Mouse (Mus musculus) MEL (cell line): ENCODE measurements around the gene Chid1. TPM values are rescaled to one million over a fixed set of nuclear protein-coding genes. Genes with fewer than 3 reads are reported as not detected.

Source experiments
- DNase-seq: peaks from one replicate; pipeline ENCODE4 v3.0.0; 2011; ENCODE audit warnings: low read depth, low spot score
- H3K27ac ChIP-seq: 2 replicates; pipeline ENCODE4 v1.5.1; 2012; ENCODE audit warnings: low read depth, mild to moderate bottlenecking, control low read depth, low read length, moderate library complexity; ENCODE audit not compliant: control insufficient read depth
- H3K27me3 ChIP-seq, 2 experiments: fragments of 150-350 bp in 1 of 2; sonication (generic) in 1 of 2; 2 replicates each; pipeline ENCODE4 v1.6.1; 2012; ENCODE audit warnings: low read length in 2 of 2, mild to moderate bottlenecking in 2 of 2, improper control_type of control experiment in 1 of 2, moderate library complexity in 1 of 2; ENCODE audit not compliant: insufficient read depth in 2 of 2, control insufficient read depth in 1 of 2
- H3K36me3 ChIP-seq, 2 experiments: 2 replicates each; pipeline ENCODE4 v1.6.1; 2012 to 2014; ENCODE audit warnings: low read length in 2 of 2, improper control_type of control experiment in 1 of 2, inconsistent platforms in 1 of 2, mild to moderate bottlenecking in 1 of 2; ENCODE audit not compliant: insufficient read depth in 2 of 2, control insufficient read depth in 1 of 2
- H3K4me1 ChIP-seq, 2 experiments: fragments of 150-350 bp in 1 of 2; sonication (generic) in 1 of 2; 2 replicates each; pipeline ENCODE4 v1.6.1; 2012; ENCODE audit warnings: low read length in 2 of 2, improper control_type of control experiment in 1 of 2, mild to moderate bottlenecking in 1 of 2; ENCODE audit not compliant: insufficient read depth in 2 of 2, control insufficient read depth in 1 of 2
- H3K4me3 ChIP-seq, 2 experiments: fragments of 150-350 bp in 1 of 2; sonication (generic) in 1 of 2; 2 replicates each; pipeline ENCODE4 v1.5.1; 2012; ENCODE audit warnings: low read depth in 2 of 2, low read length in 2 of 2, mild to moderate bottlenecking in 2 of 2, moderate library complexity in 2 of 2, control low read depth in 1 of 2, improper control_type of control experiment in 1 of 2; ENCODE audit not compliant: control insufficient read depth in 1 of 2, insufficient read depth in 1 of 2
- H3K79me2 ChIP-seq: 2 replicates; pipeline ENCODE4 v1.6.1; 2012; ENCODE audit warnings: mild to moderate bottlenecking, low read length, moderate library complexity; ENCODE audit not compliant: control insufficient read depth, poor library complexity, insufficient read depth
- H3K9ac ChIP-seq: 2 replicates; pipeline ENCODE4 v1.6.1; 2012; ENCODE audit warnings: low read depth, mild to moderate bottlenecking, control low read depth, low read length, moderate library complexity; ENCODE audit not compliant: control insufficient read depth, poor library complexity, severe bottlenecking
- H3K9me3 ChIP-seq: fragments of 150-350 bp; sonication (generic); replicated peaks from 2 replicates; pipeline ENCODE4 v1.6.1; 2012; ENCODE audit warnings: mild to moderate bottlenecking, low read length, improper control_type of control experiment, moderate library complexity; ENCODE audit not compliant: insufficient read depth
- BHLHE40 ChIP-seq: IDR thresholded peaks from 2 replicates; pipeline ENCODE4 v1.6.1; 2012; ENCODE audit warnings: low read depth, mild to moderate bottlenecking, inconsistent platforms, low read length, improper control_type of control experiment, borderline replicate concordance
- CHD1 ChIP-seq: IDR thresholded peaks from 2 replicates; pipeline ENCODE4 v1.6.1; 2012; ENCODE audit warnings: low read depth, mild to moderate bottlenecking, inconsistent platforms, low read length, improper control_type of control experiment
- CTCF ChIP-seq, 3 experiments: IDR thresholded peaks in 2 of 3; conservative IDR thresholded peaks in 1 of 3; 2 replicates each; pipeline ENCODE4 v1.5.1; 2011 to 2012; ENCODE audit warnings: low read length in 3 of 3, low read depth in 2 of 3, mild to moderate bottlenecking in 2 of 3, improper control_type of control experiment in 1 of 3, inconsistent platforms in 1 of 3, mixed read lengths in 1 of 3, moderate library complexity in 1 of 3; ENCODE audit not compliant: control insufficient read depth in 1 of 3, insufficient read depth in 1 of 3, poor library complexity in 1 of 3, severe bottlenecking in 1 of 3
- E2F4 ChIP-seq: IDR thresholded peaks from 2 replicates; pipeline ENCODE4 v1.6.1; 2011; ENCODE audit warnings: low read depth, low read length, improper control_type of control experiment, borderline replicate concordance
- ELF1 ChIP-seq: IDR thresholded peaks from 2 replicates; pipeline ENCODE4 v1.6.1; 2014; ENCODE audit warnings: low read depth, mild to moderate bottlenecking, inconsistent platforms, low read length, improper control_type of control experiment, moderate library complexity
- EP300 ChIP-seq, 2 experiments: IDR thresholded peaks; 2 replicates each; pipeline ENCODE4 v1.6.1; 2011; ENCODE audit warnings: improper control_type of control experiment in 2 of 2, low read length in 2 of 2, low read depth in 1 of 2, mild to moderate bottlenecking in 1 of 2
- ETS1 ChIP-seq: IDR thresholded peaks from 2 replicates; pipeline ENCODE4 v1.6.1; 2012; ENCODE audit warnings: low read depth, mild to moderate bottlenecking, inconsistent platforms, low read length, improper control_type of control experiment, moderate library complexity
- GABPA ChIP-seq: IDR thresholded peaks from 2 replicates; pipeline ENCODE4 v1.6.1; 2012; ENCODE audit warnings: low read depth, mild to moderate bottlenecking, inconsistent platforms, low read length, improper control_type of control experiment, moderate library complexity
- GATA1 ChIP-seq: IDR thresholded peaks from 2 replicates; pipeline ENCODE4 v1.6.1; 2011; ENCODE audit warnings: low read depth, low read length, improper control_type of control experiment
- KAT2A ChIP-seq: conservative IDR thresholded peaks from 2 replicates; pipeline ENCODE4 v1.6.1; 2012; ENCODE audit warnings: low read depth, low read length, improper control_type of control experiment, inconsistent platforms
- MAFK ChIP-seq: IDR thresholded peaks from 2 replicates; pipeline ENCODE4 v1.6.1; 2011; ENCODE audit warnings: low read depth, mild to moderate bottlenecking, low read length, improper control_type of control experiment, borderline replicate concordance
- MAZ ChIP-seq: IDR thresholded peaks from 2 replicates; pipeline ENCODE4 v1.6.1; 2012; ENCODE audit warnings: low read depth, mild to moderate bottlenecking, inconsistent platforms, low read length, improper control_type of control experiment
- MYC ChIP-seq: IDR thresholded peaks from 2 replicates; pipeline ENCODE4 v1.6.1; 2011; ENCODE audit warnings: low read depth, mild to moderate bottlenecking, low read length, improper control_type of control experiment, moderate library complexity
- NRF1 ChIP-seq: IDR thresholded peaks from 2 replicates; pipeline ENCODE4 v1.6.1; 2014; ENCODE audit warnings: low read depth, mild to moderate bottlenecking, inconsistent platforms, low read length, improper control_type of control experiment, moderate library complexity; ENCODE audit not compliant: poor library complexity, insufficient read depth, severe bottlenecking
- POLR2A ChIP-seq, 2 experiments: IDR thresholded peaks; 2 replicates each; pipeline ENCODE4 v1.6.1; 2011 to 2012; ENCODE audit warnings: low read length in 2 of 2, mild to moderate bottlenecking in 2 of 2, control low read depth in 1 of 2, improper control_type of control experiment in 1 of 2, low read depth in 1 of 2, moderate library complexity in 1 of 2; ENCODE audit not compliant: control insufficient read depth in 1 of 2, insufficient read depth in 1 of 2, poor library complexity in 1 of 2
- POLR2AphosphoS2 ChIP-seq: IDR thresholded peaks from 2 replicates; pipeline ENCODE4 v1.6.1; 2011; ENCODE audit warnings: low read length, improper control_type of control experiment
- POLR2AphosphoS5 ChIP-seq: IDR thresholded peaks from 2 replicates; pipeline ENCODE4 v1.6.1; 2012; ENCODE audit warnings: low read depth, borderline replicate concordance, mild to moderate bottlenecking, inconsistent platforms, low read length, moderate library complexity, mixed read lengths
- RAD21 ChIP-seq: IDR thresholded peaks from 2 replicates; pipeline ENCODE4 v1.6.1; 2011; ENCODE audit warnings: mild to moderate bottlenecking, low read depth, low read length, improper control_type of control experiment
- RCOR1 ChIP-seq: IDR thresholded peaks from 2 replicates; pipeline ENCODE4 v1.6.1; 2012; ENCODE audit warnings: low read depth, mild to moderate bottlenecking, inconsistent platforms, low read length, improper control_type of control experiment
- SIN3A ChIP-seq: IDR thresholded peaks from 2 replicates; pipeline ENCODE4 v1.6.1; 2012; ENCODE audit warnings: low read length, improper control_type of control experiment, inconsistent platforms
- TAL1 ChIP-seq: IDR thresholded peaks from 2 replicates; pipeline ENCODE4 v1.6.1; 2012; ENCODE audit warnings: mild to moderate bottlenecking, inconsistent platforms, low read length, moderate library complexity, mixed read lengths
- ZC3H11A ChIP-seq: IDR thresholded peaks from 2 replicates; pipeline ENCODE4 v1.6.1; 2012; ENCODE audit warnings: low read depth, mild to moderate bottlenecking, inconsistent platforms, low read length, improper control_type of control experiment
- ZKSCAN1 ChIP-seq: IDR thresholded peaks from 2 replicates; pipeline ENCODE4 v1.6.1; 2012; ENCODE audit warnings: low read depth, mild to moderate bottlenecking, inconsistent platforms, low read length, improper control_type of control experiment, moderate library complexity
- ZMIZ1 ChIP-seq: IDR thresholded peaks from 2 replicates; pipeline ENCODE4 v1.6.1; 2012; ENCODE audit warnings: low read depth, mild to moderate bottlenecking, inconsistent platforms, low read length, improper control_type of control experiment, moderate library complexity
- ZNF384 ChIP-seq: IDR thresholded peaks from 2 replicates; pipeline ENCODE4 v1.6.1; 2012; ENCODE audit warnings: low read depth, mild to moderate bottlenecking, inconsistent platforms, low read length, improper control_type of control experiment
- polyA plus RNA-seq, 2 experiments: library from polyadenylated mRNA; stranded (reverse) in 1 of 2; unstranded in 1 of 2; fragments of >175 nt in 1 of 2; fragments of >200 nt in 1 of 2; gene quantifications; 2 replicates each; pipeline versions ENCODE4 v1.2.1 to v1.2.4; 2012; ENCODE audit warnings: low replicate concordance in 2 of 2, low read depth in 1 of 2; ENCODE audit not compliant: insufficient read length in 2 of 2, insufficient read depth in 1 of 2, missing spikeins in 1 of 2
- total RNA-seq: library from RNA; depleted of rRNA; stranded (reverse); fragments of 300-350 nt; gene quantifications from 2 replicates; pipeline ENCODE4 v1.2.3, GENCODE M21; 2012

The Chid1 gene
- total and polyA plus RNA-seq, 3 experiments, result 36.1 to 46.7 TPM; not detected in 1

GRCm38 (mm10) chr7:141562852-141563427 is 23.3 kb upstream of the Chid1 start:
- peak; percentile 51 for DNase-seq

DNA sequence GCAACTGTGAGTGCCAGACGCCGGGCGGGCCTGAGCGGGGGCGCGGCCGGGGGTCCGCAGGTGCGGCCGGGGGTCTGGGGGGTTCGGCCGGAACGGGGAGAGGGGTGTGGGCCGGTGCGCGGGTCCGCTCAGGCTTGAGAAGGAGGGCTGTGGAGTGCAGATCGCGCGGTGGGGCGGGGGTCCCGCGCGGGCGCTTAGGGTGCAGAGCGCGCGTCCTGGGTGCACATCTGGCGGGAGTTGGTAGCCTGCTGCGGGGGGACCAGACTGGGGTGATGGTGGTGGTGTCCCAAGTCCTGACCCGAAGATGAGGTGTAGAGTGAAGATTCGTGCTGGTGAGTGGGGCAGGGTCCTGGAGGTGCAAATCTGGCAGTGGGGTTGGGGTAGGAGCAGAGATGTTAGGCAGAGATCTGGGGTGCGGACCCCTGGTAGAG is 22.8 kb upstream of the Chid1 start:
- Histone ChIP-seq H3K27me3 (no peaks in the 10 kb centered on the region), H3K79me2 (peaks cover 40% of the 10 kb centered on the region), H3K36me3 (peaks cover 0 to 35% of the 10 kb centered on the region in 2 experiments; a peak in 3 of 4 replicates), H3K4me3 (peak overlapping the region; percentile 89 to 94), H3K9ac (peak overlapping the region; percentile 95), H3K9me3 (no peaks in the 10 kb centered on the region), H3K4me1 (peaks cover 20 to 35% of the 10 kb centered on the region in 2 experiments), H3K27ac (no peak overlapping the region)
- no peak for TF ChIP-seq MAFK
- TF ChIP-seq RAD21, result no peak
- TF ChIP-seq ZKSCAN1, result no peak
- TF ChIP-seq TAL1, result no peak
- no peak for TF ChIP-seq CTCF (IDR thresholded peaks at IDR 0.05 in 2 of 3, conservative IDR thresholded peaks at IDR 0.05 in 1 of 3; ENCODE audit: control insufficient read depth in 1 of 3, insufficient read depth in 1 of 3, low read depth in 2 of 3, low read length in 3 of 3, poor library complexity in 1 of 3, severe bottlenecking in 1 of 3)
- TF ChIP-seq ELF1, result no peak
- no peak for TF ChIP-seq GABPA
- no peak for TF ChIP-seq MAZ
- no peak for TF ChIP-seq POLR2AphosphoS2
- no peak for TF ChIP-seq RCOR1
- no peak for TF ChIP-seq CHD1
- no peak for TF ChIP-seq MYC
- TF ChIP-seq POLR2AphosphoS5, result no peak
- peak; percentile 46 for DNase-seq

More at GRCm38 (mm10) chr7:141562852-141563427, 23.3 kb upstream of the Chid1 start:
- Histone ChIP-seq H3K9ac (peak overlapping the region; percentile 95), H3K36me3 (peaks cover 0 to 33% of the 10 kb centered on the region in 2 experiments; a peak in 3 of 4 replicates), H3K79me2 (peaks cover 41% of the 10 kb centered on the region), H3K4me3 (peak overlapping the region; percentile 89 to 94), H3K27ac (no peak overlapping the region), H3K9me3 (no peaks in the 10 kb centered on the region), H3K27me3 (no peaks in the 10 kb centered on the region), H3K4me1 (peaks cover 20 to 34% of the 10 kb centered on the region in 2 experiments)
- TF ChIP-seq SIN3A (no peak; the same call in 1 of the 2 replicates), NRF1 (no peak), ZC3H11A (no peak), ZMIZ1 (no peak), ZKSCAN1 (no peak), KAT2A (no peak), RCOR1 (no peak), BHLHE40 (no peak), POLR2AphosphoS5 (no peak), ETS1 (0 out of 2 replicates have a peak, but pooled peaks have one; percentile 18), POLR2A (IDR thresholded peaks at IDR 0.05; ENCODE audit: control insufficient read depth in 1 of 2, insufficient read depth in 1 of 2, low read depth in 1 of 2, low read length in 2 of 2, poor library complexity in 1 of 2) (no peak), MYC (no peak), CHD1 (0 out of 2 replicates have a peak, but pooled peaks have one; percentile 11), MAFK (no peak), ELF1 (no peak), GATA1 (peak; percentile 41; the same call in 1 of the 2 replicates), EP300 (IDR thresholded peaks at IDR 0.05; ENCODE audit: low read depth in 1 of 2, low read length in 2 of 2) (peak; percentile 19 to 44; a peak in 2 of 4 replicates), E2F4 (no peak), ZNF384 (no peak)
